Mouse (Mus musculus) urinary bladder, postnatal 10 days (tissue): ENCODE data around the gene Nup107.

Experiments
- DNase-seq: peaks from one replicate; pipeline ENCODE4 v3.0.0; 2022; ENCODE audit warnings: low spot score

Nup107 gene

DNA sequence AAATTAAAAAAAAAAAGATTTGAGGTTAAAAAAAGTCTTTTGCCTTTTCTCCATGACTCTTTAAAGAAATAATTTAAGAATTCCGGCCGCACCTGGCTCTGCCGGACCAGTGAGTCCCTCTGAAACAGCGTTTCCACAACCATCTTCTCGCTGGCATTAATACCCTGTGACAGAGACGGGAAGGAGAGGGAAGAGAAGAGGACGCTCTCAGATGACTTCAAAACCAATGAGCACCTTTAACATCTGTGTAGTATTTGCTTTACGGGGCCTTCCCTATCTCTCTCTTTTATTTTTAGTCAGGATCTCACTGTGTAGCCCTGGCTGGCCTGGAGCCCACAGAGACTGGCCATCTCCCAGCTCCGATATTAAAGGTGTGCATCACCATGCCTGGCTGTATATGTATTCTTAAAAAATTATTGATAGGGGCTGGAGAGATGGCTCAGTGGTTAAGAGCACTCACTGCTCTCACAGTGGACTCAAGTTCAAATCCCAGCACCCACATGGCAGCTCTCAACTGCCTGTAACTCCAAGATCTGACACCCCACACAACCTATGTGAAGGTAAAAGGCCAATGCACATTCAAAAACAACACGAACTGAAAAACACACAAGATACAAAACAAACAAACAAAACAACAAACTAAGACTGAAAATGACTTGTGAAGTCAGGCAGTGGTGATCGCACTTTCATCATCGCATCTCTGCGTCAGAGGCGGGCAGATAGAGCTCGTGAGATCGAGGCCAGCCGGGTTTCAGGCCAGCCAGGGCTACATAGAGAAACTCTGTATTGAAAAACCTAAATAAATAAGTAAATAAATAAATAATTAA is 14.8 kb downstream of the Nup107 start:
- DNase-seq, result no peak

- no peak for DNase-seq
Observed at GRCm38 (mm10) chr10:117777103-117777470, 15.4 kb downstream of the Nup107 start.

DNA sequence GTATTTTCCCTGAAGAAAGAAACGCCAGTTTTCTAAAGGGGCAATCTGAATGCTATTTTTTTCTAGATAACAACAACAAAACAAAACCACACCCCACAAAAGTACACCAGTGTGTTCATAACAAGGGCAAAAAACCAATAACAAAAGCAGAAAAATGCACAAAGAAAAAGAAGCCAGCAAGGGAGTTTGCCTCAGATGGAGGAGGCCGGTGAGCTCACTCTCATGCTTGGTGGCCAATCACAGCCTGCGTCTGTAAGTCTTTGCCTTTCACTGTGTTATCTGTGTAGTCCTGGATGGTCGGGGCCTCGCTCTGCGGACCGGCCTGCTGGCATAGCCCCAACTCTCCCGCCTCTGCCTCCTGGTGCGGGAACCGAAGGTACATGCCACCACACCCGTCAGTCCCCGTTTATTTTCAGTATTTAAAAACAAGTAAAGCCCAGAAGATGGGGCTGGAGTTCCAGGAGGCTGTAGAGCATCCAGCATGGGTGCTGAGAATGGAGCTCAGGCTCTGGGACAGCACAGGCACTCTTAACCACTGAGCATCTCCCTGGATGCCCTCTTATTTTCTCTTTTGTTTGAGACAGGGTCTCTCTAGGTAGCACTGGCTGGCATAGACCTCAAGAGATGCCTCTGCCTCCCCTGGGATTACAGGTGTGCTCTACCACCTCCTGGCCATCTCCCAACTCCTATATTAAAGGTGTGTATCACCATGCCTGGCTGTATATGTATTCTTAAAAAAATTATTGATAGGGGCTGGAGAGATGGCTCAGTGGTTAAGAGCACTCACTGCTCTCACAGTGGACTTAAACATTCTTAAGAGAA is 16.0 kb downstream of the Nup107 start:
- DNase-seq, result no peak

GRCm38 (mm10) chr10:117775401-117776144 is 16.9 kb downstream of the Nup107 start:
- DNase-seq, result no peak

GRCm38 (mm10) chr10:117774817-117775120 is 17.7 kb downstream of the Nup107 start:
- DNase-seq, result no peak

DNA sequence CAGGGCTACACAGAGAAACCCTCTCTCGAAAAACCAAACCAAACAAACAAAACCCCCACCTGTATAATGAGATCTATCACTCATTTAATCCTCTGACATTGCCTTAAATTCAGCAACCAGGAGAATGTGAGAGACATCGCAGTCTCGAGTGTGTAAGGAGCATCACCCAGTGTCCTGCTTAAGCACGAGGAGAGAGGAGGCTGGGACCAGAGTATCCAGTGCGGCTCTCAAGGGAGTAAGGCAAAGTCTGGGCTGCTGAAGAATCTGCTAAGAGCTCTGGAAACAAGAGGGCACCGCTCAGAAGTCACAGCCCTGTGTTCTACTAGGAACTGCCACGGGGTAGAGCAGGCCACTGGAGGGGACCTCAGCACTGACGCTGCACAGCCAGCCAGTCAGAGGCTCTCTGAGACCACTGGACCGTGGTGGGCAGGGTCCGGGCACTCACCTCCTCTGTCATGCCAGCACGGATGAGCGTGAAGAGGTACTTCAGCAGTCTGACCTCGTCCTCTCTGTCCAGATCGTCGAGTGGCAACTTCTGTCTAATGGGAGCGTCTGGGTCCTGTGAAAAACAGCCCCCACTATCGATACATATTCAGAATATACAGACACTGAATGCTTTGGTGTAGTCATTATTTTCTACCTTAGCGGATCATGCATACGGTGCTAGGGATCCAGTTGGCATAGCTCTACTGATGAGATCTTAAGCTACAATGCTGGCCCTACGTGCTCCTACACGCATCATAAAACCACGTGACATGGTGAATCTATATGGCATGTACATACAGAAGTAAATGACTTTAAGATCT is 18.3 kb downstream of the Nup107 start:
- no peak for DNase-seq

DNA sequence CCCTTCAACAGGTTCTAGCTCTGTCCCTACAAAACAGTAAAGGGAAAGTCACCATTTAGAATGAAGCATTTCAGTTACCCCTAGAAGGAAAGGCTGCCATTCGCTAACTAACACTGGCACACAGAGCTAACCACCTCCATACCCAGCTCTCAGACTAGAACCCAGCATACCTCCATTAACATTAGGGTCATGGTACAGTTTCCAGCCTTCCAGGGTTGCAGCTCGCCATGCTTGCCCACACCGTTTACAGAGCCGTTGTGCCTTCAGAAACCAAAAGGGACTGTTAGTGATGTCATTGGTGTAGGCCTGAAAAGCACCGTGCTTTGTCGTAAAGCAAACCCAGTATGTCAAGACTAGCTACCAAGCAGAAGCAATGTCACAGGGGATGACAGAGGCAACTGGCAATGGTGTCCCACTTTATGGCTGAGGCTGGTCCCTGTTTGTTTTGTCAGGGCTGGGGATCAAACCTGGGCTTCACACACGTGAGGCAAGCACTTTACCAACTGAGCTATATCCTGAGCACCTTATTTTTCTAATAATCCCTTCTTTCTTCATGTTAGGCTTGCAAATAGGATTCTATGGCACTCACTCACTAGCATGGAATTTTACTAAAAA is 19.3 kb downstream of the Nup107 start:
- no peak for DNase-seq

GRCm38 (mm10) chr10:117772364-117773105 is 20.0 kb downstream of the Nup107 start:
- DNase-seq, result no peak

DNA sequence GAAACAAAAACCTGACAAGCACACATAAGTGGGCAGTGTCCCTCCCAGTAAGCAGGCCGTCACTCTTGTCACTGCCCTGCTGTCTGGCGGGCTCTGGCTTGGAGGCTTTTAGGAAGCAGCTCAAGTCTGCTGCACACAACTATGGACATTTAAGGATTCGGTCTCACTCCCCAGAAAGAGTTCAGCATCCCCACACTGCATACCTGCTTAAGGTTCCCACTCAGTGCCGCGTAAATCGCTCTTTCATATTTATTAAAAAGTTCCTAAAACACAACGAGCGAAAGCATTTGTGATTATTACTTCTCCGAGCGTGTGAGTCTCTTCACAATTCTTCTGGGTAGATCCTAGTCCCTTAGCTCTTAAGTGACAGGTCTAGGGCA is 21.4 kb downstream of the Nup107 start:
- DNase-seq, result no peak

- no peak for DNase-seq
Observed at GRCm38 (mm10) chr10:117770286-117771130, 22.0 kb downstream of the Nup107 start.

- DNase-seq, result no peak
Observed at GRCm38 (mm10) chr10:117769541-117770285, 22.8 kb downstream of the Nup107 start.

DNA sequence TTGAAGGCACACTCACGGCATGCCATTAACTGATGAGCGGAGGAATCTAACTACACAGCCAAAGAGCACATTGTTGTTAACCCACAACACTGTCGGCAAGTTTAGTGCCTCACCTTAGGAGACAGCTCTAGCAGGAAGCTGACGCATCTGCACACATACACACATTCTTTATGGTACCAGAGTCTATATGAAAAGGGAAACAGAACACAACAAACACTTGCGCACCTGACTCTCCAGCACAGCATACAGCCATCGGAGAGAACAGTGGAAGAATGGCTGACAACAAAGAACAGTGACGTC is 24.4 kb downstream of the Nup107 start:
- no peak for DNase-seq

GRCm38 (mm10) chr10:117767286-117768140 is 25.0 kb downstream of the Nup107 start:
- no peak for DNase-seq

- no peak for DNase-seq
Observed at GRCm38 (mm10) chr10:117766896-117767160, 25.7 kb downstream of the Nup107 start.

GRCm38 (mm10) chr10:117766111-117766895 is 26.2 kb downstream of the Nup107 start:
- no peak for DNase-seq

- DNase-seq, result no peak
Observed at GRCm38 (mm10) chr10:117765116-117765894, 27.2 kb downstream of the Nup107 start.

GRCm38 (mm10) chr10:117764598-117764997 is 27.9 kb downstream of the Nup107 start:
- DNase-seq, result no peak
